Mouse (Mus musculus) stomach, embryonic 15.5 days (tissue): ENCODE measurements around the gene Zfp598. TPM values are rescaled to one million over a fixed set of nuclear protein-coding genes. Genes with fewer than 3 reads are reported as not detected.

Source experiments
- ATAC-seq: fragments of 200-750 bp; cut with Nextera tagmentation; 2 replicates; pipeline ENCODE4 v1.8.0; 2017; ENCODE audit warnings: low read depth, moderate number of reproducible peaks, moderate TSS enrichment; ENCODE audit not compliant: insufficient read depth, low FRiP score
- H3K27ac ChIP-seq: fragments of 300-500 bp; sonication (generic); 2 replicates; pipeline ENCODE4 v1.5.1; 2015; ENCODE audit warnings: mild to moderate bottlenecking, inconsistent platforms
- H3K27me3 ChIP-seq: fragments of 300-500 bp; sonication (generic); replicated peaks from 2 replicates; pipeline ENCODE4 v1.6.1; 2015; ENCODE audit warnings: inconsistent platforms
- H3K36me3 ChIP-seq: fragments of 300-500 bp; sonication (generic); 2 replicates; pipeline ENCODE4 v1.6.1; 2015; ENCODE audit warnings: inconsistent platforms
- H3K4me1 ChIP-seq: fragments of 300-500 bp; sonication (generic); 2 replicates; pipeline ENCODE4 v1.6.1; 2015; ENCODE audit warnings: inconsistent platforms
- H3K4me2 ChIP-seq: fragments of 300-500 bp; sonication (generic); 2 replicates; pipeline ENCODE4 v1.6.1; 2015; ENCODE audit warnings: mild to moderate bottlenecking, inconsistent platforms
- H3K4me3 ChIP-seq: fragments of 300-500 bp; sonication (generic); replicated peaks from 2 replicates; pipeline ENCODE4 v1.5.1; 2015; ENCODE audit warnings: inconsistent platforms
- H3K9ac ChIP-seq: fragments of 300-500 bp; sonication (generic); 2 replicates; pipeline ENCODE4 v1.6.1; 2015; ENCODE audit warnings: inconsistent platforms
- H3K9me3 ChIP-seq: fragments of 300-500 bp; sonication (generic); 2 replicates; pipeline ENCODE4 v1.6.1; 2016; ENCODE audit warnings: inconsistent platforms
- WGBS: fragments of 180-500 bp; shearing (Covaris S2); methylation state at CpG from one replicate; pipeline ENCODE4 v1.1.7; 2015; 5-methylcytosine and 5-hydroxymethylcytosine counted together
- polyA plus RNA-seq: library from polyadenylated mRNA; unstranded; fragments of >200 nt; fragmentation: Nextera tagmentation; extraction: Ambion mirVana; gene quantifications from 2 replicates; pipeline ENCODE4 v1.2.1, GENCODE M21; 2015

The Zfp598 gene
- polyA plus RNA-seq, 1 experiment from 2014 or later = 19.3 TPM

GRCm38 (mm10) chr17:24725637-24726390, 56.3 kb downstream of the Zfp598 start:
- peaks cover 20% of the 10 kb centered on the region for H3K4me1 ChIP-seq
- H3K9ac ChIP-seq = no peak overlapping the region
- 76% methylated on average over 3 of the region's 3 CpGs for WGBS
- ATAC-seq = no peak
- H3K4me3 ChIP-seq = no peak overlapping the region
- peaks cover 14% of the 10 kb centered on the region for H3K36me3 ChIP-seq
- H3K27ac ChIP-seq = no peak overlapping the region
- H3K9me3 ChIP-seq = no peaks in the 10 kb centered on the region
- no peaks in the 10 kb centered on the region for H3K27me3 ChIP-seq
- no peak overlapping the region for H3K4me2 ChIP-seq

GRCm38 (mm10) chr17:24727618-24728017, 58.1 kb downstream of the Zfp598 start, which contains the start of gene Rpl3l:
Rpl3l (plus strand) TSS chr17:24727820.
- Histone ChIP-seq H3K27me3 (no peaks in the 10 kb centered on the region), H3K9me3 (no peaks in the 10 kb centered on the region), H3K36me3 (0 out of 2 replicates have a peak, but pooled peaks cover 2% of the 10 kb centered on the region), H3K27ac (no peak within 1 kb of the TSS), H3K4me3 (no peak within 1 kb of the TSS), H3K4me1 (peaks cover 6% of the 10 kb centered on the region), H3K9ac (no peak within 1 kb of the TSS), H3K4me2 (no peak within 1 kb of the TSS)
- 63% methylated on average over 2 of the region's 2 CpGs for WGBS
- ATAC-seq = no peak

- no peak overlapping the region for H3K4me2 ChIP-seq
- WGBS = 69% methylated on average over 17 of the region's 17 CpGs
Observed at GRCm38 (mm10) chr17:24728184-24728583, 58.7 kb downstream of the Zfp598 start.

GRCm38 (mm10) chr17:24729067-24729466, 59.6 kb downstream of the Zfp598 start:
- Histone ChIP-seq H3K4me3 (no peak overlapping the region), H3K27ac (no peak overlapping the region), H3K36me3 (no peaks in the 10 kb centered on the region), H3K4me1 (no peaks in the 10 kb centered on the region), H3K9me3 (no peaks in the 10 kb centered on the region), H3K9ac (no peak overlapping the region), H3K27me3 (no peaks in the 10 kb centered on the region), H3K4me2 (no peak overlapping the region)
- WGBS = 56% methylated on average over 6 of the region's 6 CpGs
- ATAC-seq = no peak

More at GRCm38 (mm10) chr17:24728184-24728583, 58.7 kb downstream of the Zfp598 start:
- Histone ChIP-seq H3K36me3 (no peaks in the 10 kb centered on the region), H3K4me3 (no peak overlapping the region), H3K9ac (no peak overlapping the region), H3K27me3 (no peaks in the 10 kb centered on the region), H3K4me1 (peaks cover 2% of the 10 kb centered on the region), H3K27ac (no peak overlapping the region), H3K9me3 (no peaks in the 10 kb centered on the region)
- ATAC-seq = no peak

- no peak overlapping the region for H3K27ac ChIP-seq
- H3K4me1 ChIP-seq = 0 out of 2 replicates have a peak, but pooled peaks cover 3% of the 10 kb centered on the region
- ATAC-seq = no peak
- H3K9me3 ChIP-seq = no peaks in the 10 kb centered on the region
- H3K9ac ChIP-seq = no peak overlapping the region
- no peak overlapping the region for H3K4me2 ChIP-seq
- H3K36me3 ChIP-seq = no peaks in the 10 kb centered on the region
- H3K4me3 ChIP-seq = no peak overlapping the region
- WGBS = 81% methylated on average over 14 of the region's 14 CpGs
- no peaks in the 10 kb centered on the region for H3K27me3 ChIP-seq
Observed at GRCm38 (mm10) chr17:24730787-24731186, 61.3 kb downstream of the Zfp598 start.

Other genes with a start within 250 kb of the Zfp598 start
- 137 and 157 TPM in 2 replicates for gene Eci1, start 243.0 kb upstream of the Zfp598 start, polyA plus RNA-seq
- gene Dnase1l2, start 226.6 kb upstream of the Zfp598 start, polyA plus RNA-seq = 2.7 and 4.6 TPM in 2 replicates
- gene E4f1, start 199.4 kb upstream of the Zfp598 start, polyA plus RNA-seq = 30.8 and 33.7 TPM in 2 replicates
- 64.6 and 65.3 TPM in 2 replicates for gene Pgp, start 199.3 kb upstream of the Zfp598 start, polyA plus RNA-seq
- 0.31 TPM in 1 of 2 replicates, not detected in the other for gene Bricd5, start 195.8 kb upstream of the Zfp598 start, polyA plus RNA-seq
- gene Mlst8, start 190.6 kb upstream of the Zfp598 start, polyA plus RNA-seq = 25.0 and 30.5 TPM in 2 replicates
- gene Caskin1, start 181.1 kb upstream of the Zfp598 start, polyA plus RNA-seq = 2.6 and 3.0 TPM in 2 replicates
- gene Traf7, start 141.7 kb upstream of the Zfp598 start, polyA plus RNA-seq = 82.7 and 84.2 TPM in 2 replicates
- gene Rab26, start 135.5 kb upstream of the Zfp598 start, polyA plus RNA-seq = 8.3 and 11.6 TPM in 2 replicates
- 27.3 and 29.0 TPM in 2 replicates for gene Pkd1, start 119.9 kb upstream of the Zfp598 start, polyA plus RNA-seq
- 45.4 TPM in 2 replicates for gene Tsc2, start 37.1 kb upstream of the Zfp598 start, polyA plus RNA-seq
- gene Nthl1, start 37.0 kb upstream of the Zfp598 start, polyA plus RNA-seq = 18.7 and 20.3 TPM in 2 replicates
- 51.0 and 53.7 TPM in 2 replicates for gene Slc9a3r2, start 19.4 kb upstream of the Zfp598 start, polyA plus RNA-seq
- 0.30 and 0.46 TPM in 2 replicates for gene Npw, start 11.2 kb upstream of the Zfp598 start, polyA plus RNA-seq
- gene Syngr3, start 20.3 kb downstream of the Zfp598 start, polyA plus RNA-seq = 6.3 and 6.9 TPM in 2 replicates
- gene Gfer, start 26.5 kb downstream of the Zfp598 start, polyA plus RNA-seq = 40.9 and 44.1 TPM in 2 replicates
- gene Noxo1, start 26.5 kb downstream of the Zfp598 start, polyA plus RNA-seq = 3.2 and 3.5 TPM in 2 replicates
- 64.4 and 68.0 TPM in 2 replicates for gene Tbl3, start 38.0 kb downstream of the Zfp598 start, polyA plus RNA-seq
- gene Rnf151, start 48.4 kb downstream of the Zfp598 start, polyA plus RNA-seq = 0.19 TPM in 1 of 2 replicates, not detected in the other
- gene Rps2, start 48.4 kb downstream of the Zfp598 start, polyA plus RNA-seq = 1,497 and 1,515 TPM in 2 replicates
- 238 and 259 TPM in 2 replicates for gene Ndufb10, start 54.8 kb downstream of the Zfp598 start, polyA plus RNA-seq
- 0.15 TPM in 1 of 2 replicates, not detected in the other for gene Rpl3l, start 58.1 kb downstream of the Zfp598 start, polyA plus RNA-seq
- gene Msrb1, start 67.0 kb downstream of the Zfp598 start, polyA plus RNA-seq = 37.0 and 41.4 TPM in 2 replicates
- gene Hs3st6, start 83.3 kb downstream of the Zfp598 start, polyA plus RNA-seq = 1.1 and 1.5 TPM in 2 replicates
- 0.08 TPM in 1 of 2 replicates, not detected in the other for gene Meiob, start 134.6 kb downstream of the Zfp598 start, polyA plus RNA-seq
- 49.1 and 49.3 TPM in 2 replicates for gene Hagh, start 170.5 kb downstream of the Zfp598 start, polyA plus RNA-seq
- 34.5 and 35.4 TPM in 2 replicates for gene Fahd1, start 180.7 kb downstream of the Zfp598 start, polyA plus RNA-seq
- 3.9 and 4.0 TPM in 2 replicates for gene Igfals, start 196.3 kb downstream of the Zfp598 start, polyA plus RNA-seq
- gene Nubp2, start 216.7 kb downstream of the Zfp598 start, polyA plus RNA-seq = 49.0 and 49.6 TPM in 2 replicates
- gene Spsb3, start 217.0 kb downstream of the Zfp598 start, polyA plus RNA-seq = 32.1 and 32.5 TPM in 2 replicates
- gene Eme2, start 225.4 kb downstream of the Zfp598 start, polyA plus RNA-seq = 26.3 and 29.3 TPM in 2 replicates
- 102 and 112 TPM in 2 replicates for gene Mrps34, start 225.4 kb downstream of the Zfp598 start, polyA plus RNA-seq
- gene Nme3, start 226.8 kb downstream of the Zfp598 start, polyA plus RNA-seq = 77.5 and 79.8 TPM in 2 replicates